Mouse (Mus musculus) embryonic facial prominence, embryonic 13.5 days (tissue): ENCODE measurements around the gene Syt11. TPM values are rescaled to one million over a fixed set of nuclear protein-coding genes. Genes with fewer than 3 reads are reported as not detected.
A peak's percentile ranks its signal among the peaks of the same experiment; 100 is the strongest.
"Not testable (repeated sequence)": the region's sequence is repeated elsewhere in the genome, so short reads cannot be mapped to it uniquely, and the experiment has no call there.

Experiments used
- ATAC-seq: fragments of 200-750 bp; cut with Nextera tagmentation; 2 replicates; pipeline ENCODE4 v1.8.0; 2017; ENCODE audit warnings: low read depth; ENCODE audit not compliant: insufficient number of reproducible peaks, insufficient read depth, low FRiP score, low TSS enrichment
- H3K27ac ChIP-seq: fragments of 300-500 bp; sonication (generic); 2 replicates; pipeline ENCODE4 v1.5.1; 2015; ENCODE audit warnings: moderate library complexity, mild to moderate bottlenecking, inconsistent platforms
- H3K27me3 ChIP-seq: fragments of 300-500 bp; sonication (generic); 2 replicates; pipeline ENCODE4 v1.6.1; 2015; ENCODE audit warnings: mild to moderate bottlenecking, inconsistent platforms
- H3K36me3 ChIP-seq: fragments of 300-500 bp; sonication (generic); 2 replicates; pipeline ENCODE4 v1.6.1; 2015; ENCODE audit warnings: mild to moderate bottlenecking, inconsistent platforms
- H3K4me1 ChIP-seq: fragments of 300-500 bp; sonication (generic); 2 replicates; pipeline ENCODE4 v1.6.1; 2015; ENCODE audit warnings: inconsistent platforms
- H3K4me2 ChIP-seq: fragments of 300-500 bp; sonication (generic); 2 replicates; pipeline ENCODE4 v1.6.1; 2015; ENCODE audit warnings: moderate library complexity, mild to moderate bottlenecking, inconsistent platforms
- H3K4me3 ChIP-seq: fragments of 300-500 bp; sonication (generic); 2 replicates; pipeline ENCODE4 v1.5.1; 2015; ENCODE audit warnings: mild to moderate bottlenecking, inconsistent platforms
- H3K9ac ChIP-seq: fragments of 300-500 bp; sonication (generic); 2 replicates; pipeline ENCODE4 v1.6.1; 2015; ENCODE audit warnings: mild to moderate bottlenecking, inconsistent platforms
- H3K9me3 ChIP-seq: fragments of 300-500 bp; sonication (generic); 2 replicates; pipeline ENCODE4 v1.6.1; 2016; ENCODE audit warnings: inconsistent platforms
- WGBS: fragments of 180-500 bp; shearing (Covaris S2); methylation state at CpG from one replicate; pipeline ENCODE4 v1.1.7; 2015; ENCODE audit warnings: mixed read lengths; 5-methylcytosine and 5-hydroxymethylcytosine counted together
- polyA plus RNA-seq: library from polyadenylated mRNA; unstranded; fragments of >200 nt; fragmentation: Nextera tagmentation; extraction: Ambion mirVana; gene quantifications from 2 replicates; pipeline ENCODE4 v1.2.1, GENCODE M21; 2015

Gene Syt11
- polyA plus RNA-seq, 1 experiment from 2014 or later: 16.9 TPM

DNA sequence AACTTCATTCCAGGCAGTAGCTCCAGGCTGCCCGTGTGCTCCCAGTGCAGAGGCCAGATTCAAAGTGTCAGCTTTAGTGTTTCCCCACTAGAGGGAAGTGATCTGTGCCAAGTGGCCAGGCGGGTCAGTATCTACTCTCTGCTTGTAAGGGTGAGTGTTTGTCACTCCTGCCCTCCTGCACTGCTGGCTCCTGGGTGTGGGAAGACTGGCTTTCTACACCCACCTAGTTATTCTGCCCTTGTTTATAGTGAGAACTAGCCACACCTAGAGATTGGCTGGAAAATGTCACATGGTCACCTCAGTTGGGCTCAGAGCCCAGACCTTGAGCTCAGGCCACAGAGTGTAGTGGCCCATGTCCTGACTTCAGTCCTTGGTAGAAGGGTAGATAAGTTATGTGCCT is 55.9 kb downstream of the Syt11 start:
- Histone ChIP-seq H3K4me3 (0 out of 2 replicates have a peak overlapping the region, but pooled peaks have one; percentile 9), H3K9me3 (no peaks in the 10 kb centered on the region), H3K4me2 (no peak overlapping the region; the same call in 1 of the 2 replicates), H3K4me1 (peaks cover 17% of the 10 kb centered on the region), H3K27me3 (no peaks in the 10 kb centered on the region), H3K9ac (no peak overlapping the region), H3K36me3 (peaks cover 50% of the 10 kb centered on the region), H3K27ac (no peak overlapping the region)
- WGBS: 80% methylated on average over 2 of the region's 2 CpGs
- no peak for ATAC-seq

DNA sequence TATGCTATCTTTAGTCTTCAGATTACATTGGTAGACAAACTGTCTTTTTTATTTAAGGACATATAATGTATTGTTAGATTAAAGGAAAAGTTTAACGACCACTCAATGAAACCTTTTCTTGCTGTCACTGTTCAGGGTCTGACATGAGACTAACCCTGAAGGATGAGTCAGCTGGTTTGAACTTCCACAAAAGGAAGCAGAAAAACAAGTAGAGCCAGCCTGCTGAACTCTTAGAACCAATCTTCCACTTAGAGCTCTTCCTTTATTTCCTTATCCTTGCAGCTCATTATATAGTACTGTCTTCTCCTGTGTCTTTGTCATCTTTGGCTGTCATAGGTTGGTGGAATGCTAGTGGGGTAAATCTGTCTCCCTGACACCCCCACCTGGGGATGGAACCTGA is 57.1 kb downstream of the Syt11 start:
- Histone ChIP-seq H3K9me3 (no peaks in the 10 kb centered on the region), H3K27me3 (no peaks in the 10 kb centered on the region), H3K9ac (no peak overlapping the region), H3K36me3 (peaks cover 52% of the 10 kb centered on the region), H3K27ac (no peak overlapping the region), H3K4me1 (peaks cover 17% of the 10 kb centered on the region), H3K4me3 (peak overlapping the region; percentile 75), H3K4me2 (peak overlapping the region; percentile 89)
- ATAC-seq: no peak
- 60% methylated on average over 1 of the region's 1 CpGs for WGBS

DNA sequence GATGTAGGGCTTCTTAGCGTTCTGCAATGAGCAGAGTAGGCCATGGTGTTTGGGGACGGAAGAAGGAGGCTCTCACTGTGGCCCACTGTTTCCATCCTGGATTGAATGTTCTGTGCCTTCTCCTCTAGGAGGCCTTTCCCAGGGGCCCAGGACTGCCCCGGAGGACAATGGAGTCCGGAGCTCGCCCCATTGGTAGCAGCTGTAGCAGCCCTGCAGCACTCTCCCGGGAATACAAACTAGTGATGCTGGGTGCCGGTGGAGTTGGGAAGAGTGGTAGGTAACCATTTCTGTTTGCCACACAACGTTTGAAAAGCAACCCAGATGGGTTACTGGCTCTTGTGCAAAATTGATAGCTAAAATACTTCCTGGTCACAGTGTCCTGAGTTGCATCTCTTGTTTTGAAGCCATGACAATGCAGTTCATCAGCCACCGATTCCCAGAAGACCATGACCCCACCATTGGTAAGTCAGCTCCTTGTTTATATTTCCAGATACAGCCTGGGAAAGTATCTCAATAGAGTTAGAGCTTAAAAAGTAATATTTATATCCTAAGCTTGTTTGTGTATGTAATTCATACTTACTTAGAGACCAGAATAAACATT is 57.7 kb downstream of the Syt11 start:
- 8% methylated on average over 9 of the region's 9 CpGs for WGBS
- H3K27me3 ChIP-seq: no peaks in the 10 kb centered on the region
- peaks cover 17% of the 10 kb centered on the region for H3K4me1 ChIP-seq
- H3K27ac ChIP-seq: peak overlapping the region; percentile 73
- peak overlapping the region; percentile 75 for H3K4me3 ChIP-seq
- no peak for ATAC-seq
- H3K36me3 ChIP-seq: peaks cover 56% of the 10 kb centered on the region
- H3K9me3 ChIP-seq: no peaks in the 10 kb centered on the region
- H3K9ac ChIP-seq: peak overlapping the region; percentile 83
- peak overlapping the region; percentile 89 for H3K4me2 ChIP-seq

GRCm38 (mm10) chr3:88716399-88717197 is 58.4 kb downstream of the Syt11 start, which contains the start of gene Rit1:
Rit1 (plus strand) TSS chr3:88716838.
- H3K4me1 ChIP-seq: peaks cover 17% of the 10 kb centered on the region
- H3K9ac ChIP-seq: peak within 1 kb of the TSS; percentile 83
- peaks cover 58% of the 10 kb centered on the region for H3K36me3 ChIP-seq
- H3K27ac ChIP-seq: peak within 1 kb of the TSS; percentile 73
- peak; percentile 85 for ATAC-seq
- H3K4me2 ChIP-seq: peak within 1 kb of the TSS; percentile 89
- no peaks in the 10 kb centered on the region for H3K9me3 ChIP-seq
- H3K4me3 ChIP-seq: peak within 1 kb of the TSS; percentile 75
- no peaks in the 10 kb centered on the region for H3K27me3 ChIP-seq
- 2% methylated on average over 27 of the region's 27 CpGs for WGBS

- 89% methylated on average over 5 of the region's 5 CpGs for WGBS
Measured at GRCm38 (mm10) chr3:88715716-88716115, 59.2 kb downstream of the Syt11 start.

GRCm38 (mm10) chr3:88714725-88715124 is 60.2 kb downstream of the Syt11 start:
- H3K9ac ChIP-seq: no peak overlapping the region
- peaks cover 58% of the 10 kb centered on the region for H3K36me3 ChIP-seq
- H3K4me1 ChIP-seq: peaks cover 17% of the 10 kb centered on the region
- H3K27me3 ChIP-seq: no peaks in the 10 kb centered on the region
- 64% methylated on average over 2 of the region's 2 CpGs for WGBS
- no peak overlapping the region for H3K4me3 ChIP-seq
- no peaks in the 10 kb centered on the region for H3K9me3 ChIP-seq
- no peak overlapping the region for H3K4me2 ChIP-seq
- ATAC-seq: no peak
- H3K27ac ChIP-seq: 0 out of 2 replicates have a peak overlapping the region, but pooled peaks have one; percentile 5

More at GRCm38 (mm10) chr3:88715716-88716115, 59.2 kb downstream of the Syt11 start:
- H3K9me3 ChIP-seq, H3K27me3 ChIP-seq, H3K4me2 ChIP-seq, H3K9ac ChIP-seq, H3K27ac ChIP-seq, H3K4me3 ChIP-seq, ATAC-seq: not testable (repeated sequence)
- Histone ChIP-seq H3K36me3 (peaks cover 58% of the 10 kb centered on the region), H3K4me1 (peaks cover 17% of the 10 kb centered on the region)

DNA sequence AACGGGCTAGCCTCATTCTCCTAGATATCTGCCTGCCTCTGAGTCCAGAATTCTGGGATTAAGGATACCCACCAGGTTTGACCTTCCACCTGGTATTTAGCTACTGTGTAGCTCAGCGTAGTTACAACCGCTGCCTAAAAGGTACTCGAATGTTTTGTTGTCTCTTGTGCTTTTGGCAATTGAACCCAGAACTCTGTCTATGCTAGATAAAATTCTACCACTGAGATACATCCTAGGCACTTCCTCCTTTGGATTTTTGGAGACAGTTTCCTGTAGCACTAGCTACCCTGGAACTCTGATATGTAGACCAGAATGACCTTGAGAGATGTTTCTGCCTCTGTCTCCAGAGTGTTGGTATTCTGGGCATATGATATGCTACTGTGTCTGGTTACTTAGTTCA is 61.3 kb downstream of the Syt11 start:
- 94% methylated on average over 4 of the region's 4 CpGs for WGBS
- ATAC-seq: no peak
- peaks cover 58% of the 10 kb centered on the region for H3K36me3 ChIP-seq
- no peak overlapping the region for H3K27ac ChIP-seq
- no peak overlapping the region for H3K4me2 ChIP-seq
- no peaks in the 10 kb centered on the region for H3K9me3 ChIP-seq
- no peak overlapping the region for H3K9ac ChIP-seq
- H3K27me3 ChIP-seq: no peaks in the 10 kb centered on the region
- peaks cover 11% of the 10 kb centered on the region for H3K4me1 ChIP-seq
- no peak overlapping the region for H3K4me3 ChIP-seq

DNA sequence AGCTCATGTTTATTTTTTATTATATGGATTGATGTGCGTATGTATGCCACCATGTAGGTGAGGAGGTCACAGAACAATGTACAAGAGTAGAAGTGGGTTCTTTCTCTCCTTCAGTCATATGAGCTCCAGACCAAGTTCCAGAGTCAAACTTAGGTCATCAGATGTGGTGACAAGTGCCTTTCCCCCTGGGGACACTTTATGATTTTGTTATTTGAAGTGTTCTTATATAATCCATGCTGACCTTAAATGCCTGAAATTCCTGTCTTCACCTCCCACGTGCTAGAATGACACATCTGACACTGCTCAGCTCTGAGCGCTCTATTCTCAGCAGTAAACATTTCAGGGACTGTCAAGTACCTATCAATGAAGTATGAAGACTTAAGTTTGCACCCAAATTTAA is 73.7 kb downstream of the Syt11 start:
- Histone ChIP-seq H3K27me3 (no peaks in the 10 kb centered on the region), H3K4me2 (no peak overlapping the region), H3K9ac (no peak overlapping the region), H3K4me1 (no peaks in the 10 kb centered on the region), H3K36me3 (peaks cover 89% of the 10 kb centered on the region), H3K4me3 (no peak overlapping the region), H3K9me3 (no peaks in the 10 kb centered on the region), H3K27ac (no peak overlapping the region)
- ATAC-seq: no peak
- WGBS: 66% methylated on average over 3 of the region's 3 CpGs

GRCm38 (mm10) chr3:88700247-88700646 is 74.7 kb downstream of the Syt11 start:
- 90% methylated on average over 3 of the region's 3 CpGs for WGBS
- Histone ChIP-seq H3K4me1 (no peaks in the 10 kb centered on the region), H3K9me3 (no peaks in the 10 kb centered on the region), H3K4me3 (no peak overlapping the region), H3K27ac (no peak overlapping the region), H3K9ac (no peak overlapping the region), H3K36me3 (peaks cover 94% of the 10 kb centered on the region), H3K27me3 (no peaks in the 10 kb centered on the region), H3K4me2 (no peak overlapping the region)
- no peak for ATAC-seq

GRCm38 (mm10) chr3:88698834-88699233 is 76.1 kb downstream of the Syt11 start:
- Histone ChIP-seq H3K27ac (no peak overlapping the region), H3K9me3 (no peaks in the 10 kb centered on the region), H3K4me3 (no peak overlapping the region), H3K27me3 (no peaks in the 10 kb centered on the region), H3K9ac (no peak overlapping the region), H3K4me2 (no peak overlapping the region), H3K36me3 (peaks cover 95% of the 10 kb centered on the region), H3K4me1 (no peaks in the 10 kb centered on the region)
- WGBS: 91% methylated on average over 6 of the region's 6 CpGs
- ATAC-seq: no peak

DNA sequence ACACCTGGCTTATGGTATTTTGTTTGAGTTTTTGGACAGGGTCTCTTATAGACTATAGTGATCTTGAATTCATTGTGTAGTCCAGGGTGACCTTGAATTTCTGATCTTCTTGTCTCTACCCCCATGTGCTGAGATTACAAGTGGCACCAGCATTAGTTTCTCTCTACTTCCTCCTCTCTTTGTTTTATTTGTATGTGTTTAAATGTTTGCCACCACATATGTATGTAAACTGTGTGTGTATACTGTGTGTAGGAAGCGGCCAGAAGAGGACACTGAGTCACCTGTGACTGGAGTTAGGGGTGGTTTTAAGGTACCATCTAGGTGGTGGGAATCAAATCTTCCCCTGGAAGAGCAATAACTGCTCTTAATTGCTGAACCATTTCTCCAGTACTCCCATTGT is 76.9 kb downstream of the Syt11 start:
- H3K4me1 ChIP-seq: no peaks in the 10 kb centered on the region
- no peak for ATAC-seq
- H3K27me3 ChIP-seq: no peaks in the 10 kb centered on the region
- H3K36me3 ChIP-seq: peaks cover 94% of the 10 kb centered on the region
- H3K9me3 ChIP-seq: no peaks in the 10 kb centered on the region
- no peak overlapping the region for H3K4me2 ChIP-seq
- no peak overlapping the region for H3K27ac ChIP-seq
- no peak overlapping the region for H3K9ac ChIP-seq
- no peak overlapping the region for H3K4me3 ChIP-seq
- 88% methylated on average over 1 of the region's 1 CpGs for WGBS

DNA sequence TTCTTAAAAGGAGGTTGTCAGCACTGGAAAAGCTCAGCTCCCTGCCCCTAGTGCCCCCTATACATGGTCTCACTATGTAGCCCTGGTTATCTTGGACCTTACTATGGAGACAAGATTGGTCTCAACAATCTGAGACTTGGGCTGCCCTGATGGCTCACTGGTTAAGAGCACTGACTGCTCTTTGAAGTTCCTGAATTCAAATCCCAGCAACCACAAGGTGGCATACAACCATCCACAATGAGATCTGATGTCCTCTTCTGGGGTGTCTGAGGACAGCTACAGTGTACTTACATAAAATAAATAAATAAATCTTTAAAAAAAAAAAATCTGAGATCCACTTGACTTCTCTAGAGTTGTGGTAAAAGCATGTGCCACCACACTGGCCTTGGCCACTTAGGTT is 79.4 kb downstream of the Syt11 start:
- Histone ChIP-seq H3K27me3 (no peaks in the 10 kb centered on the region), H3K4me3 (no peak overlapping the region), H3K9me3 (no peaks in the 10 kb centered on the region), H3K36me3 (peaks cover 97% of the 10 kb centered on the region), H3K9ac (no peak overlapping the region), H3K4me1 (no peaks in the 10 kb centered on the region), H3K4me2 (no peak overlapping the region), H3K27ac (no peak overlapping the region)
- ATAC-seq: no peak
